Mouse (Mus musculus) liver, embryonic 12.5 days (tissue): Measurements from ENCODE around the gene Slit3. TPM values are rescaled to one million over a fixed set of nuclear protein-coding genes. Genes with fewer than 3 reads are reported as not detected.

Source experiments
- ATAC-seq: fragments of 200-750 bp; cut with Nextera tagmentation; 2 replicates; pipeline ENCODE4 v1.8.0; 2017; ENCODE audit warnings: moderate number of reproducible peaks, mild to moderate bottlenecking, moderate library complexity
- H3K27ac ChIP-seq: fragments of 300-500 bp; sonication (generic); 2 replicates; pipeline ENCODE4 v1.5.1; 2016; ENCODE audit warnings: mild to moderate bottlenecking
- H3K27me3 ChIP-seq: fragments of 300-500 bp; sonication (generic); replicated peaks from 2 replicates; pipeline ENCODE4 v1.6.1; 2016; ENCODE audit warnings: mild to moderate bottlenecking, moderate library complexity
- H3K36me3 ChIP-seq: fragments of 300-500 bp; sonication (generic); 2 replicates; pipeline ENCODE4 v1.6.1; 2016; ENCODE audit warnings: mild to moderate bottlenecking, moderate library complexity
- H3K4me1 ChIP-seq: fragments of 300-500 bp; sonication (generic); 2 replicates; pipeline ENCODE4 v1.6.1; 2016
- H3K4me2 ChIP-seq: fragments of 300-500 bp; sonication (generic); 2 replicates; pipeline ENCODE4 v1.6.1; 2016; ENCODE audit warnings: mild to moderate bottlenecking, moderate library complexity
- H3K4me3 ChIP-seq: fragments of 300-500 bp; sonication (generic); 2 replicates; pipeline ENCODE4 v1.5.1; 2016; ENCODE audit warnings: mild to moderate bottlenecking, moderate library complexity
- H3K9ac ChIP-seq: fragments of 300-500 bp; sonication (generic); 2 replicates; pipeline ENCODE4 v1.6.1; 2016; ENCODE audit warnings: mild to moderate bottlenecking, moderate library complexity
- H3K9me3 ChIP-seq: fragments of 300-500 bp; sonication (generic); replicated peaks from 2 replicates; pipeline ENCODE4 v1.6.1; 2016; ENCODE audit warnings: mild to moderate bottlenecking, moderate library complexity
- WGBS: fragments of 180-500 bp; shearing (Covaris S2); methylation state at CpG from one replicate; pipeline ENCODE4 v1.1.7; 2016; ENCODE audit not compliant: insufficient replicate concordance; 5-methylcytosine and 5-hydroxymethylcytosine counted together
- polyA plus RNA-seq: library from polyadenylated mRNA; unstranded; fragments of >200 nt; fragmentation: Nextera tagmentation; extraction: Ambion mirVana; gene quantifications from 2 replicates; pipeline ENCODE4 v1.2.1, GENCODE M21; 2016

Slit3 gene
- polyA plus RNA-seq, 1 experiment from 2014 or later: 1.6 TPM

DNA sequence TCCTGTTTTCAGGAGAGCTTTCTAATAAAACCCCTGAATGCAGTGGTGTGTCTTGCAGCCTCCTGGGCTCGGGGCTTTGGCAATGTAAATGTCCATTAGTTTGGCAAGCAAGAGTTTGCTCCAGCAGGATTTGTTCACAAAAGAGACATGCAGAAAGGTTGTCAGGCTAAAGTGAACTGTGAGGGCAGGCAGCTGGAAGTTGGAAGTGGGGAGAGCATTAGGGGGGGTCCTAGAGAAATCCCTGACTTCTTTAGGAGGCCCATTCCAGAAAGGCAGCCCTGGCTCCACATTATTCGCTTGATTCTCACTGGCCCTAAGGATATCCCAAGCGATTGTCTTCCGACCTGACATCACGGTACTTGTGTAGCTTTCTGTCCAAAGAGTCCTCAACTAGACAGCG, 285.5 kb downstream of the Slit3 start:
- Histone ChIP-seq H3K9me3 (no peaks in the 10 kb centered on the region), H3K27me3 (0 out of 2 replicates have a peak, but pooled peaks cover 2% of the 10 kb centered on the region), H3K4me1 (no peaks in the 10 kb centered on the region), H3K36me3 (no peaks in the 10 kb centered on the region), H3K9ac (no peak overlapping the region), H3K4me3 (no peak overlapping the region), H3K27ac (no peak overlapping the region), H3K4me2 (no peak overlapping the region)
- WGBS: 67% methylated on average over 6 of the region's 6 CpGs
- ATAC-seq: no peak

DNA sequence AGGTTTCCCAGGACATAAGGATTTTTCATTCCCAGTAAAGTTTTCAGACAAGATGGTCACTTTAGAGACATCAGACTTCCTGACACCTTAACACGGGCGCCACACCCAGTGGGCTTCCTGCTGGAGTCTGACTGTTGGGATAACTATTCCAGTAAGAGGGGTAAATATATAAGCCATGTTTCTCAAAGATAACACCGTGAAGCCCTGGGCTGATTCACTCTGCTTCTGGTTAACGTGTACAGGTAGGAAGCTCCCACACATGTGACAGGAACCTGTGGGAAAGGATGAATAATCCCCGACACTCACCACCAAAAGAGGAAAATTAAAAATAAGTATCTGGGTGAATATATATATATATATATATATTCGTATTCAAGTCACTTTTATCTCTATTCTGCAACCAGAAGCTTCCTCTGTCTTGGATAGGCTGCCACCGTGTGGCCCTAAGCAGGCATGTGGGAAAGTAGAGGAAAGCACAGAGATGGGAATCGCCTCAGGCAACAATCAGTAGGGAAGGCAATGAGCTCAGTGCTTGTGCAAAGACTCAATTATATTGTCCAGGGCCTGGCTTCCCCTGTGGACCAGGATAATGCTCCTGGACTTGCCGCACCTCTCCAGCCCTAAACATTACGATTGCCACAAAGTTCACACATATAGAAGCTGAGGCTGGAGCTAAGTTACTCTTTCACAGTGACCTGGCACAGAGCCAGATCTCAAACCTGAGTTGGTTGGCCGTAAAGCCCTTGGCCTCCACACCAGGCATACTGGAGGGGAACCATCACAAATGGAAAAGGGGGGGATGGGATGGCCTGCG, 286.5 kb downstream of the Slit3 start:
- no peak for ATAC-seq

DNA sequence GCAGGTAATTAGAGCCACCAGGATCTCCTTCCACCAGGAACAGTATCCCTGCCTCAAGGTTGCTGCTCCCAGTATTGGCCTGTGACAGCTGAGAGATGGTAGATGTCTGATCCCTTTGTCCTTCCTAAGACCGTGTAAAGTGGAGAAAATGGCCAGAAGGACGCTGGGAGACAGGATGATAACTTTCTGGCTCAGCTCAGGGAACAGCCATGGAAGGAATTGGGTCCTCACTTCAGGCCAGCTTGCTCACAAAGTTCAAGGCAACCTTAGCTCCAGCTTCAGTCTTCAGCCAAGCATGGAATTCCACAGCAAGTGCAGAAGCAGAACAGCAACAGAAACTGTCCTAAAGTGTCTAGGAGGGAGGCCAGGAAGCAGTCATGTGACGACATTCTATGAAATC, 289.4 kb downstream of the Slit3 start:
- ATAC-seq: no peak
- WGBS: 46% methylated on average over 3 of the region's 3 CpGs
- no peaks in the 10 kb centered on the region for H3K4me1 ChIP-seq

More for the DNA sequence above, 286.5 kb downstream of the Slit3 start:
- no peaks in the 10 kb centered on the region for H3K36me3 ChIP-seq
- no peaks in the 10 kb centered on the region for H3K9me3 ChIP-seq
- H3K9ac ChIP-seq: no peak overlapping the region
- 0 out of 2 replicates have a peak, but pooled peaks cover 2% of the 10 kb centered on the region for H3K27me3 ChIP-seq
- no peaks in the 10 kb centered on the region for H3K4me1 ChIP-seq
- 45% methylated on average over 12 of the region's 12 CpGs for WGBS
- no peak overlapping the region for H3K27ac ChIP-seq
- no peak overlapping the region for H3K4me3 ChIP-seq
- H3K4me2 ChIP-seq: no peak overlapping the region

DNA sequence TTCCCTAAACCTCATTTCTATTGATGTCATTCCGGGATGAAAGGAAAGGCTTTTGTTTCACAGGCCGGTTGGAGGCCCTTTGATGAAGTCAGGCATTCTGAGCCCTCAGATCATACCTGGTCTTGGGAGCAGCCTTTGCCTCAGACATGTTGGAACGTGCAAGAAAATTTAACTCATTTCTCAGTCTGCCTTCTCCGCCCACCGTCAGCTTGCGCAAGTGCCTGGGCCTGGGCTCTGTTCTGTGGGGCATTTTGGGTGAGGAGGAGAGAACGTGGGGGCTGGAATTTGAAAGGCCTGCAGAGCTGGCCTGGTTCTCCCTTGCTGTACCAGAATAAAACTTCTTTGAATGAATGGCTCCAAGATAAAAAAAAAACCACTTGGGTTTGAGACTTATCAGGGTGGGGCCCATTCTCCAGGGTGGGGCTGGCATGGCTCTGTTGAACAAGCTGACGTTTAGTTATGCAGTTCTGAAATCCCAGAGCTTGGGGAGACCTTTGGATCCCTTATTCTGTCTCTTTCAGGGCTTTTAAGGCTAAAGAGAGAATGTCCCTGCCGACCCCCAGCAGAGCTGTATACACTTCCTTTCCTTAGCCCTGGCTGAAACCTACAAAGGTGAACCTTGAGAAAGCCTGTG, 294.9 kb downstream of the Slit3 start:
- H3K27ac ChIP-seq: no peak overlapping the region
- peaks cover 8% of the 10 kb centered on the region for H3K4me1 ChIP-seq
- ATAC-seq: no peak
- H3K9me3 ChIP-seq: no peaks in the 10 kb centered on the region
- no peak overlapping the region for H3K4me3 ChIP-seq
- H3K4me2 ChIP-seq: no peak overlapping the region
- no peaks in the 10 kb centered on the region for H3K36me3 ChIP-seq
- WGBS: 64% methylated on average over 9 of the region's 9 CpGs
- H3K27me3 ChIP-seq: no peaks in the 10 kb centered on the region
- no peak overlapping the region for H3K9ac ChIP-seq

More for the DNA sequence above, 289.4 kb downstream of the Slit3 start:
- H3K9ac ChIP-seq: no peak overlapping the region
- H3K4me2 ChIP-seq: no peak overlapping the region
- H3K9me3 ChIP-seq: no peaks in the 10 kb centered on the region
- H3K27me3 ChIP-seq: 0 out of 2 replicates have a peak, but pooled peaks cover 2% of the 10 kb centered on the region
- H3K36me3 ChIP-seq: no peaks in the 10 kb centered on the region
- no peak overlapping the region for H3K4me3 ChIP-seq
- no peak overlapping the region for H3K27ac ChIP-seq

DNA sequence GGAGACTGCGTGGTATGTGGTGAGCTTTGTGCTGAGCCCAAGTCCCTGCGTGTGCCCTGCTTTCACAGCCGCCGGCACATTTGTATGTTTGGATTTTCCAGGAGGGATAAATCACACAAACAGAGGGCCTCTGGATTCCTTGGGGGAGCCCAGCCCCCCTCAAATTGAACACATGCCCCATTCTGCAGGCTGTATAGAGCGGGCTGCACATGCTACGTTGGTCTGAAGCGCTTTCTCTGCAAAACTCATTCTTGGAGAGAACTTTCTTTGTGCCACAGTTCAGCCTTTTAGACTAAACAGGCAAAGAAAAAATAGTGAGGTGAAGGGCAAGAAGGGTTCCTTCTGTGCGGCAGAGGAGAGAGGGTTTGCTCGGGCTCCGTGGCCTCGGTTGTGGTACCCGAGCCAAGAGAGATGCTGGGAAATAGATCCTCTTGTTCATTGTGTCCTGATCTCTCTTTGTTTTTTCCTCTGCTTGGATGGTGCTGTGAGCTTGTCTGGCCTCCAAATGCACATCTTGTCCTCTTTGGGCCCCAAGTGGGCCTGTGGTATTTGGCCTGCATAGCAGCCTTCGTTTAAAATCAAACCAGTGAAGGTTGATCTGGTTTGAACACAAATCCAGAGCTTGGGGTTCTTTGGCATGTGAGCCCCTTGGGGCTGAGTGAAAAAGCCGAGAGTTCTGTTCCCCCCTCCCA, 295.5 kb downstream of the Slit3 start:
- ATAC-seq: no peak
- 73% methylated on average over 14 of the region's 14 CpGs for WGBS
- no peaks in the 10 kb centered on the region for H3K36me3 ChIP-seq
- H3K27ac ChIP-seq: no peak overlapping the region
- H3K27me3 ChIP-seq: no peaks in the 10 kb centered on the region
- no peak overlapping the region for H3K4me3 ChIP-seq
- H3K4me2 ChIP-seq: no peak overlapping the region
- H3K9ac ChIP-seq: no peak overlapping the region
- no peaks in the 10 kb centered on the region for H3K9me3 ChIP-seq
- peaks cover 8% of the 10 kb centered on the region for H3K4me1 ChIP-seq

DNA sequence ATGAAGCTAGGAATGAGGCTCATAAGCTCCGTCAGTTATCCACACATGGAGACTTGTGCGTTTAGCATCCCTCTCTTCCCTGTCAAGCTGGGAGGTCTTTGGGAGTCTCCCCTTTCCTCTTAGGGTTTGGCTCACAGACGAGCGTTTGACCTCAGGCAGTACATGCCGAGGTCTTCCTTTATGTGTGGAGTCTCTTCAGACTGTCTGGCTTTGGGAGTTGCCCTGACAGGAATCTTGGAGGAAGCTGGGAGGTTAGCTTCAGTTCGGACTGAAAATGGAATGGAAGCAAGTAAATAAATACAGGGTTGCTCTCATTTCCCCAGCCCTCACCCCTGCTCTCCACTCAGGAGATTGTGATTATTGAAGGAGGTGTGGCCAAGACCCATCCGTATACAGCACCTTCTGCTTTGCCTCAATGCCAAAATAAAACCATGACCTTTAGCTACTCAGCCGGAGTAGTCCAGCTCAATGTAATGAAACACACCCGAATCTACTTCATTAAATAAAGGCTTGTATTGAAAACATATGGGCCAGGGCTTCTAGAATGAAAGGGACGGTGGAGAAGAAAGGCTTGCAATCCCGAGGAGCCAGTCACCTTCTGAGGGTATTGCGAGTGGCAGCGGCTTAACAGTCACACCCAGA, 297.0 kb downstream of the Slit3 start:
- no peak overlapping the region for H3K27ac ChIP-seq
- no peaks in the 10 kb centered on the region for H3K27me3 ChIP-seq
- H3K4me3 ChIP-seq: no peak overlapping the region
- H3K36me3 ChIP-seq: no peaks in the 10 kb centered on the region
- no peak overlapping the region for H3K9ac ChIP-seq
- peaks cover 8% of the 10 kb centered on the region for H3K4me1 ChIP-seq
- no peak for ATAC-seq
- 60% methylated on average over 13 of the region's 13 CpGs for WGBS
- no peak overlapping the region for H3K4me2 ChIP-seq
- H3K9me3 ChIP-seq: no peaks in the 10 kb centered on the region

DNA sequence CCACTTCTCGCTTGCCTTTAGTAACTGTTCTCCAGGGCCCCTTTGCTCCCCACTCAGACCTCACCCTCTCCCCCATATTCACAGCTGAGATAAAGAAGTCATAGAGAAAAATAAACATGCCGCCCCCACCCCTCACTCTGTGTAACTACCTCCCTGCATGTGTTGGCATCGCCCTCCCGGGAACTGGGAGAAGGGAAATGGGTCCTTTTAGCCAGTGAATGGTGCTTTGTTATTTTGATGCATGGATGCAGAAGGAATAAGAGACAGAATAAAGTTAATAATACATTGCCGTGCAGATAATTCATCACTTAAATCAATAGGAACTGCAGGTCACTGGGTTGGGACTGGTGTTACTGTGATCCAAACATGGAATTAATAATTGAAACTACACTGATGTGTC, 298.0 kb downstream of the Slit3 start:
- H3K27ac ChIP-seq: no peak overlapping the region
- no peak overlapping the region for H3K9ac ChIP-seq
- H3K4me1 ChIP-seq: peaks cover 8% of the 10 kb centered on the region
- no peaks in the 10 kb centered on the region for H3K9me3 ChIP-seq
- H3K36me3 ChIP-seq: no peaks in the 10 kb centered on the region
- no peak for ATAC-seq
- H3K4me3 ChIP-seq: no peak overlapping the region
- WGBS: 60% methylated on average over 5 of the region's 5 CpGs
- H3K27me3 ChIP-seq: no peaks in the 10 kb centered on the region
- no peak overlapping the region for H3K4me2 ChIP-seq

DNA sequence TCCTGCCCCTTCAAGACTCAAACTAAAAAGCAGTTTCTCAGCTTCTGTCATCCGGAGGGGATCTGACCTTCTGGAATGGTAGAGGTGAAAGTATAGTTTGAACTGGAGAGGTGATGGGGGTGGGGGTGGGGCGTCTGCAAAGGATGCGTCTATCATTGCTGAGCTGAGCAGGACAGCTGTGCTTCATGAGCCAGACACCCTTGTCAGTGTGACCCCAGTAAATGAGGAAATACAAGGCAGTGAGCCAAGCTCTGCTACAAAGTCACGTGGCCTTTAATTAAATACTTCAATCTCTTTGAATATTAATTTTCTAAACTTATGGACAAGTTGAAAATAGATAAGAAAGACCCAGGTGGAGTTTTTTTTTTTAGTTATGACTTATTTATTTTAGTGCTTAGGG, 300.7 kb downstream of the Slit3 start:
- 35% methylated on average over 4 of the region's 4 CpGs for WGBS
- H3K27ac ChIP-seq: no peak overlapping the region
- H3K9me3 ChIP-seq: no peaks in the 10 kb centered on the region
- H3K36me3 ChIP-seq: no peaks in the 10 kb centered on the region
- H3K27me3 ChIP-seq: no peaks in the 10 kb centered on the region
- no peaks in the 10 kb centered on the region for H3K4me1 ChIP-seq
- H3K4me2 ChIP-seq: no peak overlapping the region
- H3K9ac ChIP-seq: no peak overlapping the region
- ATAC-seq: no peak
- no peak overlapping the region for H3K4me3 ChIP-seq

DNA sequence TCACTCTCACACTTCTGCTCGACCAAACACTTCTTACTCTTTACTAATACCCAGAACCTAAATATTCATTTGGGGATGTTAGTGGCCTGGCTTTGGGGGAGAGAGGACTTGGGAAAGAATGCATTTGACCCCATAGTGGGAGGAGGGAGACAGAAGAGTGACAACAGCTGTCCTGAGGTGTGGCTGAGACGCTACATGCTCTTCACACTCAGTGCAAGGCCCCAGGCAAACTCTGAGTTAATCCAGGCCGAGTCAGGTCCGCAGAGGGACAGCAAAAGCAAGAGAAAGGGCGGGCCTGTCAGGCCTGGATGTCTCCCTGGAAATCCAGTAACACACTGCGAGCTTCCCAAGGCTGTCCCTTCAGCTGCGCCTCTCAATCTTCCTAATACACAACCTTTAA, 307.0 kb downstream of the Slit3 start:
- Histone ChIP-seq H3K27ac (no peak overlapping the region), H3K36me3 (no peaks in the 10 kb centered on the region), H3K4me1 (no peaks in the 10 kb centered on the region), H3K9ac (no peak overlapping the region), H3K9me3 (no peaks in the 10 kb centered on the region), H3K27me3 (no peaks in the 10 kb centered on the region), H3K4me2 (no peak overlapping the region), H3K4me3 (no peak overlapping the region)
- 43% methylated on average over 7 of the region's 7 CpGs for WGBS
- no peak for ATAC-seq

DNA sequence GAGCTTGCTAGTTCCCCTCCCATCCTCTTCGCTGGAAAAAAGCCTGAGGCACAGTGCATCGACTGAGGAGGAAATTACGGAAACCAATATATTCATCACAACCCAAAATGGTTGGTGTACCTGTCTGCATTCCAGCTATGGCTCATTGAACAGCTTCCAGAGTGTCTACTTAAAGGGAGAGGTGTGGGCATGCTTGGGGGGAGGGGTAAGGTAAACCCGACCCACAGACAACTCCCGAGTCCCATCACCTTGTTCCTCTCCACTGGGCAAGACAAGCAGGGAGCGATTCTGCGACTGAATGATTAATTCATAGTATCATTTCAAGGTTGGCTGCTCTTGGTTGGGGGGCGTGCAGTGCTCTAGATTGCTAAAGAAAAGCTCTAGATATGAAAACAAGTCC, 310.1 kb downstream of the Slit3 start:
- Histone ChIP-seq H3K9ac (no peak overlapping the region), H3K9me3 (no peaks in the 10 kb centered on the region), H3K4me2 (no peak overlapping the region), H3K27me3 (no peaks in the 10 kb centered on the region), H3K27ac (no peak overlapping the region), H3K4me1 (no peaks in the 10 kb centered on the region), H3K36me3 (no peaks in the 10 kb centered on the region), H3K4me3 (no peak overlapping the region)
- no peak for ATAC-seq
- 62% methylated on average over 8 of the region's 8 CpGs for WGBS

DNA sequence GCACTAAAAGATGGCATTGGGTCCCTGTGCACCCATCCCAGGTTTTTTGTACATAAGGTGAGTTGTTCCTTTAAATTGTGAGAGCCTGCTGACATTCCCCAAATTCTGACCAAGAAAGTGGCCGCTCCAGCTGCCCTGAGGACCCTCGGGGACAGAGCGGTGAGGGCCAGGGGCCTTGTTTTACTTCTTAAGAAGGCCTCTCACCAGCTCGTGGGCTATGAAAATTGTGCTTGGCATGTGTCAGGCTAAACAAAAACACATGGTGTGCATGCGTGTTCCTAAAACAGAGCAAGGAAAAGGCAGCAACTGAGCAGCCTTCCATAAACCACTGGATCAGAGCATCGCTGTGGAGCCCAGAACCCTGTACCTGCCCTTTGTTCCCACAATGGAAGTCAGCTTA, 316.5 kb downstream of the Slit3 start:
- Histone ChIP-seq H3K9ac (no peak overlapping the region), H3K4me3 (no peak overlapping the region), H3K27ac (no peak overlapping the region), H3K27me3 (no peaks in the 10 kb centered on the region), H3K36me3 (no peaks in the 10 kb centered on the region), H3K9me3 (no peaks in the 10 kb centered on the region), H3K4me1 (no peaks in the 10 kb centered on the region), H3K4me2 (no peak overlapping the region)
- no peak for ATAC-seq
- 70% methylated on average over 6 of the region's 6 CpGs for WGBS

DNA sequence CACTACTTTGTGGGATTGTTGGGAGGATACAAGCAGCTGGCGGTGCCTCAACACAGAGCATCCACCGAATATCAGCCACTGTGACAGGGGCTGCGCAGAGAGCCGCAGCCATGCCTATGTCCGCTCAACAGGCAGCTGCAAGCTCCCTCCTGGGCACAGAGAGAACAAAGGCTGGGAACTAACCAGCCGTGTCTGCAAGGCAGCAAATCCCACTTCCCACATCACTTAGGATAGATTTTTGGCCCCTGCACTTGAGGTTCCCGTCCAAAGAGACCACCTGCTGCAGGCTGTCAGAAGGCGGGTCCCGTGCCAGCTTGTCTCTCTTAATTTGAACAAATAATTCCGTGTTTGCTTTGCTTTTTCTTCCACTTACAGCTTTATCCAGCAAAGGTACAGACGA, 319.2 kb downstream of the Slit3 start:
- no peak overlapping the region for H3K4me2 ChIP-seq
- no peak overlapping the region for H3K9ac ChIP-seq
- H3K27me3 ChIP-seq: no peaks in the 10 kb centered on the region
- H3K9me3 ChIP-seq: no peaks in the 10 kb centered on the region
- WGBS: 64% methylated on average over 11 of the region's 11 CpGs
- no peaks in the 10 kb centered on the region for H3K36me3 ChIP-seq
- ATAC-seq: no peak
- no peaks in the 10 kb centered on the region for H3K4me1 ChIP-seq
- no peak overlapping the region for H3K27ac ChIP-seq
- H3K4me3 ChIP-seq: no peak overlapping the region
